In genomic region chr9:98142121-98142520, GRCm38 (mm10) we compare ENCODE assay signal across 28 mouse cellular contexts.
"Had no signal": no experiment of that assay in that cellular context is flagged by ENCODE, and none has a peak within 500 bp of the region (broad histone marks: within the 10 kb centered on the region; RNA-seq: fewer than 3 reads in every experiment).

No protein-coding gene starts in this region.

- H3K9me3 ChIP-seq: embryonic facial prominence, embryonic 15.5 days; forebrain, embryonic 12.5 days; forebrain, embryonic 13.5 days; forebrain, embryonic 15.5 days had no signal

- H3K4me1 ChIP-seq: embryonic facial prominence, embryonic 10.5 days; embryonic facial prominence, embryonic 12.5 days; embryonic facial prominence, embryonic 13.5 days; embryonic facial prominence, embryonic 15.5 days; forebrain, embryonic 10.5 days; forebrain, embryonic 12.5 days; forebrain, embryonic 13.5 days; forebrain, embryonic 15.5 days had no signal

- ATAC-seq: forebrain, embryonic 13.5 days; forebrain, embryonic 14.5 days; forebrain, embryonic 15.5 days; forebrain, embryonic 16.5 days; forebrain, postnatal 0 days had no signal

- H3K4me2 ChIP-seq: embryonic facial prominence, embryonic 12.5 days; embryonic facial prominence, embryonic 13.5 days; embryonic facial prominence, embryonic 15.5 days; forebrain, embryonic 12.5 days; forebrain, embryonic 13.5 days; forebrain, embryonic 15.5 days had no signal

- DNase-seq: cerebellum, adult 2 months; cerebellum, adult 8-10 months; cerebellum, adult 9-10 months; cerebellum, adult 9-11 months; cerebellum, postnatal 10 days; cerebellum, postnatal 14 days; cerebellum, postnatal 25 days; cerebellum, postnatal 36 days; embryo, embryonic 11 days; forebrain, postnatal 0 days; gastrocnemius, adult 2 months; gastrocnemius, postnatal 10 days; gastrocnemius, postnatal 14 days; gastrocnemius, postnatal 25 days; gastrocnemius, postnatal 36 days; heart, adult 18-20 months; heart, adult 2 months had no signal

- H3K36me3 ChIP-seq: embryonic facial prominence, embryonic 10.5 days; embryonic facial prominence, embryonic 12.5 days; embryonic facial prominence, embryonic 13.5 days; embryonic facial prominence, embryonic 15.5 days; forebrain, embryonic 10.5 days; forebrain, embryonic 12.5 days; forebrain, embryonic 15.5 days had no signal

- H3K9ac ChIP-seq: embryonic facial prominence, embryonic 12.5 days; embryonic facial prominence, embryonic 13.5 days; embryonic facial prominence, embryonic 15.5 days; forebrain, embryonic 12.5 days; forebrain, embryonic 13.5 days; forebrain, embryonic 15.5 days; forebrain, postnatal 0 days had no signal

- H3K4me3 ChIP-seq: embryonic facial prominence, embryonic 10.5 days; embryonic facial prominence, embryonic 12.5 days; embryonic facial prominence, embryonic 13.5 days; embryonic facial prominence, embryonic 15.5 days; erythroblast, embryonic 14.5 days; forebrain, embryonic 10.5 days; forebrain, embryonic 12.5 days; forebrain, embryonic 13.5 days; forebrain, embryonic 15.5 days; gastrocnemius, adult 2 months; heart, adult 2 months had no signal

- H3K27ac ChIP-seq: embryonic facial prominence, embryonic 10.5 days; embryonic facial prominence, embryonic 12.5 days; embryonic facial prominence, embryonic 13.5 days; embryonic facial prominence, embryonic 15.5 days; forebrain, embryonic 10.5 days; forebrain, embryonic 12.5 days; forebrain, embryonic 13.5 days; forebrain, embryonic 15.5 days; gastrocnemius, adult 2 months; heart, adult 2 months had no signal

- H3K27me3 ChIP-seq: embryonic facial prominence, embryonic 12.5 days; embryonic facial prominence, embryonic 13.5 days; embryonic facial prominence, embryonic 15.5 days; forebrain, embryonic 12.5 days; forebrain, embryonic 13.5 days; forebrain, embryonic 15.5 days had no signal
